Mouse (Mus musculus): ENCODE measurements at regions not wholly inside any gene's neighbourhood (a gene's known extent, or its start where the extent isn't known, plus 50 kb on each side); places are given as distances from the start of the nearest gene placed in this dataset.

GRCm38 (mm10) chrX:12472296-12472695 is 115.3 kb upstream of the Atp6ap2 start:
- no peak for TF ChIP-seq POLR2AphosphoS5 (IDR thresholded peaks at IDR 0.05; ENCODE audit: insufficient replicate concordance, low read depth, low read length)
- TF ChIP-seq CTCF (IDR thresholded peaks at IDR 0.05; ENCODE audit: low read depth, low read length): no peak

Data from G1E (cell line).